Mouse (Mus musculus) c-Kit-negative CD71-positive TER-119-positive erythroid progenitor cells, embryonic 14.5 days (primary cell): ENCODE measurements at regions not wholly inside any gene's neighbourhood (a gene's known extent, or its start where the extent isn't known, plus 50 kb on each side); places are given as distances from the start of the nearest gene placed in this dataset.

Experiments used
- DNase-seq: peaks from one replicate; pipeline ENCODE4 v3.0.0-alpha.2; 2013; ENCODE audit warnings: low read depth, low spot score

- DNase-seq = no peak
Measured at GRCm38 (mm10) chr11:6785471-6785870, 52.0 kb downstream of the Gm11983 start.

DNA sequence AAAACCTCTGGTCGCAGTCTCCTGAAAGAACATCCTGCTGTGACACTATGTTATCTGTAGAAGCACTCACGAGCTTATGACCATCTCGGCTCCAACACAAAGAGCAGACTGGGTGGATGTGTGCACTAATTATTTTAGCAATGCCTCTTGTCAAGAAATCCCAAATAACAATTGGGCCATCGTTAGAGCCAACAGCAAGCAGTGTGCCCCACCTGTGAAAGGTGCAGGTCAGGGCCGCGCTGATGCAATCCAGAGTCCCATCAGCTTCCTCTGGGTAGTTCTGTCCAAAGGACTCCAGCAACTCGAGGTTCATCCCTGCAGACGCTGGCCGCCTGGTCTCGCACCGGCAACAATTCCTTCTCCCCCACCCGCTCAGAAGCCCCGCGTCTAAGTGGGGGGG, 54.6 kb downstream of the Gm11983 start:
- no peak for DNase-seq

DNA sequence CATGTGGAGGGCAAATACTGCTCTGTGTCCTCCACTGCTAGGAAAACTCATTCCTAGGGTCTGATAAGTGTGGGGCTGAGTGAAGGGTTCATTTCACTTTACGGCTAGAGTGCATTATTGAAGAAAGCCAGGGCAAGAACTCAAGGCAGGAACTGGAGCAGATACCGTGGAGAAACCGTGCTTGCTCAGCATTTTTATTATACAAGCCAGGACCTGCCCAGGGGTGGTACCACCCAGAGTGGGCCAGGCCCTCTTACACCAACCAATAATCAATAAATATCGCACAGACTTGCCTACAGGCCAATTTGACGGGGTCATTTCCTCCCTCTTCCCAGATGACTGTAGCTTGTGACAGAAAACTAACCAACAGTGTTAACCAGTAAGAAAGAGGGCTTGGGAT, 57.7 kb downstream of the Gm11983 start:
- DNase-seq = no peak

DNA sequence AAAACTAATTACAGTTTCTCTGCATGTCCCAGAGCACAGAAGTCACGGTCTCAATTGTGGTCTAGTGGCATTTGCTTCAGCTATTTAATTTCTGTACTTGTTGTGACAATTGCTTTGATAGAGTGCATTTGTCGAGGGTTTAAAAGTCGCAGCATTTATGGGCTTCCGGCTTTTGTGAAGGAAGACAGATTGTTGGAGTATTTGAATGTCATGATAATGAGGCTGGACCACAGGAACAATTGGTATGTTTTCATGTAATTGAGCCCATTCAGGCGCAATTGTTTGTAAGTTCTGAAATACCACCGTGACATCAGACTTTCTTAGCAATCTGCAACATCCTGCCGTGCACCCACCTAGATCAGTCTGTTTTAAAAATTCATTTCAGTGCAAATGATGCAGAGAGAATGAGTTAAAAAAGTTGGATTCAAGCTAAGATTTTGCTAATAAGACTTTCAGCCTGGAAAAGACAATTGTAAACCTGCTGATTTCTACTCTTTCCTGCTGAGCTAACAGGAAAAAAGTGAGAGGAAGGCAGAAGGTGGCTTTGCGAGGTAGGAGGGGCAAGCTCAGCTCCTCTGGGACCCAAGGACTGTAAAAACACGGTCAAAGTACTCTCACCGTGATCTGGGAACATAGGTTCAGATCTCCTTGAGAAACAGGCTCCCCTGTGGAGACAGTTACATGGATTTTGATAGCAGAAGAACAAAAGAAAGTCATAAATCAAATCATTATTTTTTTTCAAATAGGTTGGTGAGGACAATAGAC, 58.7 kb downstream of the Gm11983 start:
- no peak for DNase-seq

DNA sequence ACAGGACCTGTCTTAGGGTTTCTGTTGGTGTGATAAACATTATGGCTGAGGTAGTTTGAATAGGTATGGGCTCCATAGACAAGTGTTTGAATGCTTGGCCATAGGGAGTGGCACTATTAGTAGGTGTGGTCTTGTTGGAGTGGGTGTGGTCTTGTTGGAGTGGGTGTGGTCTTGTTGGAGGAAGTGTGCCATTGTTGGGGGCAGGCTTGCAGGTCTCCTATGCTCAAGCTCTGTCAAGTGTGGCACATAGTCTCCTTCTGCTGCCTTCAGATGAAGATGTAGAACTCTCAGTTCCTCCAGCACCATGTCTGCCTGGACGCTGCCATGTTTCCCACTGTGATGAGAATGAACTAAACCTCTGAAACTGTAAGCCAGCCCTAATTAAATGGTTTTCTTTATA, 59.9 kb downstream of the Gm11983 start:
- DNase-seq = no peak

GRCm38 (mm10) chr11:6774656-6775055, 62.8 kb downstream of the Gm11983 start:
- no peak for DNase-seq

DNA sequence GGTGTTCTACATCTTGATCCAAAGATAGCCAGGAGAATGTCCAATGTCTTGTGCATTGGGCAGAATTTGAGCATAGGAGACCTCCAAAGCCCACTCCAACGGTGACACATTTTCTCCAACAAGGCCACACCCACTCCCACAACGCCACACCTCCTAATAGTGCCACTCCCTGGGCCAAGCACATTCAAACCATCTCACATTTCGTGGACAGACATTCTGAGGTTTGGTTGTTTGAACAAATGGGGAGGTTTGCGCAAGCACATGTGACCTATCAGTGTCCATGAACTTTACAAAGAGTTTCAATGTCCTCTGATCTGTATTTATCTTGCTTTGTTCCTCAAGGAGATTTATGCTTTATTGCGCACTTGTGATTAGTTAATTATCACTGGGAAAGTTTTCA, 63.5 kb downstream of the Gm11983 start:
- no peak for DNase-seq

- no peak for DNase-seq
Measured at GRCm38 (mm10) chr11:6773364-6773763, 64.1 kb downstream of the Gm11983 start.

DNA sequence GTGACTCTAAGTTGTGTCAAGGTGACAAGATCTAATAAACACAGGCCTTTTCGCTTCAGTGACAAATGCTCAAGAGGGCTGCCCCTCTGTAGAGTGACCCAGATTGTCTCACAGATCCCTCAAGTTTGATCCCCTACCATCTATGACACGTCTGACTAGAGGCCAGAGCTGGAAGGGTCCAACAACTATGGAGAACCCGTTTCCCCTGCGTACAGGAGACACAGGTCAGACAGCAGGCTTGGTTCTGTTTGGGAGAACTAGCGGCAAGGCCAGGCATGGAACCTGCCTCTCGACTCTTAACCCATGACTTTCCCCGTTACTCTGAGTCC, 68.1 kb downstream of the Gm11983 start:
- no peak for DNase-seq

DNA sequence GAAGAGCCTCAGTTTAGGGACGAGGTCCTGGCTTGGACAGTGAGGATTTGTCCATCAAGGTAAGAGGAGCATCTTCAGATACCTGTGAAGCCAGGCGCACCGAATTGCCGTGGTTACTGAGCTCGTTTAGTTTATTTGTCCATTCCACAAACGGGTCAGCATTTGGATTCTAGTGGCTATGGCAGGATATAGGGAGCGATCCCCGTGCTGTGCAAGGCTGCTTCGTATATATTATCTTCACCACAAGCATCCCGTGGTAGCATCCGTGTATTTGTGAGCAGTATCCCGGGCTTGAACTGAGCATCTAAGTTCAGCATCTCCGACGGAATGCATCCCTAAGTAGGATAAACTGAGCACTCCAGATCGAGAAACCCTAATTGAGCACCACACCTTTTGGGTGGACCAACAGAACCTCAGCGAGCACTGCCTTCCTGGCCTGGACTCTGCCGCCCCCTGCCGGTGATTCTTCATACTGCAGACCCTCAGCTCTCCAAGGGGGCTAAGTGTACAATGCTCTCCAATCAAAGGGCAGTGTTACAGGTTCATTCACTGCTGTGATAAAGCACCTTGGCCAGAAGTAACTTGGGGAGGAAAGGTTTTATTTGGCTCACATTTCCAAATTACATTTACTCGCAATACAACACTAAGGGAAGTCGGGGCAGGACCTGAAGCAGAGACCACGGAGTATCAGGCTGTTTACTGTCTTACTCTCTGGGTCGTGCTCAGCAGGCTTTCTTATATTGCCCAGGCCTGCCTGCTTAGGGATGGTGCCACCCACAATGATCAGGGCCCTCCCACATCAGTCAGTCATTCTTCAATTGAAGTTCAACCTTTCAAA, 68.6 kb downstream of the Gm11983 start:
- DNase-seq = peak; percentile 12

- DNase-seq = no peak
Measured at GRCm38 (mm10) chr11:6766725-6767124, 70.7 kb downstream of the Gm11983 start.

DNA sequence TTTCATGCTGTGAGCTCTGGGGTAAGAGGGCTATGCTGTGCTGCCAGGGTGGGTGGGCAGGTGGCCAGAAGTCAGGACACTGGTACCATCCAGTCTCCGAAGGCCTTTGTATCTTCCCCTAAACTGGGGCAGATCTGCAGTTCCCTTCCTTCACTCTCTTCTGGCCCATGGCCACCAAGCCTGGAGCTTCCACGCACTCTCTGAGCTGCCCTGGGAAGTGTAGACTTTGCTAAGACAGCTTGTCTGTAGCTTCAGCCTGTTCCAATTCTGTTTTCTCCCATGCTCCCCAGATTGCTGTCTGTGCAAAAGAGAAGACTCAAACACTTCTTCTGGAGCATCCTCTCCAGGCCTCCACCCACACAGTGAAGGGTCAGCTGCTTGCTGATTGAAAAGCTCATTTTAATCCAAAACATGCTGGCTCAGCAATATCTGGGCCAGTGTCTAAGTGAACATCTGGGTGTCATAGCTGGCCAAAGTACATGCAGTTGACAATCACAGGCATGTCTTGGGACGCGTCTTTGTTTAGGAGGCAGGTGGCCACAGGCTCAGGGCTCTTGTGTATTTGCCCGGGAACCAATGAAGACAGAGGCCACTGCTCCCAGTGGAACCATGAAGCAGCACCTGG, 72.0 kb downstream of the Gm11983 start:
- DNase-seq = no peak

GRCm38 (mm10) chr11:6764186-6764585, 73.3 kb downstream of the Gm11983 start:
- no peak for DNase-seq

DNA sequence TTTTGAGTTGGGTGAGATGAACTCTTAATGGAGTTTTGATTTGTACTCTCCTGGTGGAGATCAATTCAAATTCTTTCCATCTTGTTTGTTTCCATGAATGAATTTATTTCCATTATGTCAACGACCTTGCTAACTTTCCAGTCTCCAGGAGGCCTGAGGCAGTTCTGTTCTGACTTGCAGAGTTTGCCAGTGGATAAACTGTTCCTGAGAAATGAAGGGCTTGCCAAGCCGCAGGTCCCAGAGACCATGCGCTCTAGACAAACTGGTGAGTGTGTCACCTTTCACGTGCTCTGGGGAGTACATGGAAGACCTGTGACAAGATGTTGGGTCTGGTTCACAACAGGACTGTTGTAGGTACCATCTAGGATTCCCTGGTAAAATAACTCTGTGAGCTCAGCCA, 74.5 kb downstream of the Gm11983 start:
- no peak for DNase-seq

- DNase-seq = no peak
Measured at GRCm38 (mm10) chr11:6761876-6762628, 75.4 kb downstream of the Gm11983 start.

GRCm38 (mm10) chr11:6759578-6759977, 77.9 kb downstream of the Gm11983 start:
- DNase-seq = no peak

DNA sequence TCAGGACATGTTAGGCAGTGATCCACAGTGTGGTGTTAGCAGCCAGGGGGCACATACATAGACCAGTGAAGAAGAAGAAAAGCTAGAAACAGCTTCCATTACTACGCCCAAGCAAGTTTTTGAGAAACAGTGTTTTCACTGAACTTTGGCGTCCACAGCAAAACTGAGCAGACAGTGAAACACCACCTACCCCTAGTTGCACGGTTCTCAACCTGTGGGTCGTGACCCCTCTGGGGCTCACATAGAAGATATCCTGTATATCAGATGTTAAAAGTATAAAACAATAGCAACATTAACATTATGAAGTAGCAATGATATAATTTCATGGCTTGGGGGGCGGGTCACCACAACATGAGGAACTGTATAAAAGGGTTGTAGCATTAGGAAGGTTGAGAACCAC, 81.1 kb downstream of the Ramp3 start:
- DNase-seq = no peak

DNA sequence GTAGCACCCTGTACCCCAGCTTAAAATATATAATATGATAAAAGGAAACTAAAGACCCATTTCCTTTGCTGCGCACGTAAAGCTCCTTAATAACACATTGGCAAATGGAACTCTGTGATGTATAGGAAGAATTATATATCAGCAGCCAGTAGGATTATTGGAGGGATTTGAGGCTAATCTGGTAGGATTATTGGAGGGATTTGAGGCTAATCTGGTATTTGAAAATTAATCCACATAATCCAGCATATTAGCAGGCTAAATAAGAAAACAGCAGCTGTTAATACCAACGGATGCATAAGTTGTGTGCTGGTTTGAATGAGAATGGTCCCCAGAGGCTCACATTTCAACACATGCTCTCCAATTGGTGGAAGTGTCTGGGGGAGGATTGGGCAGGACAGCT, 80.3 kb downstream of the Ramp3 start:
- no peak for DNase-seq

DNA sequence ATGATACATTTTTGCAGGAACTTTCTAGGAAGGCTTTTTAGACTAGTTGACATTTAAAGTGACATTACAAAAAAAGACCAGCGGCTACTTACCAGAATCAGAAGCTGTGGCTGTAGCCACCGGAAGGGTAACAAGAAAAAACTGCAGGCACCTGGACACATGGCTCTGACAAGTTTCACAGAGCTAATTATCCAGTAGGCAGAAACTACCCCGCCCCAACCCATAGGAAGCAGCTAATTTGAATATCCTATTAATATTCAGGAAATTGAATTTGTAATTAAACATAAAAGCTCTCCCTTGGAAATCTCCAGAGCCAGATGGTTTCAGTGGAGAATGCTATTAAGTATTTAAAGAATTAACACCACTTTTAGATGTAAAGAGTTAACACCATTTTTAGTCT, 79.8 kb downstream of the Ramp3 start:
- no peak for DNase-seq

DNA sequence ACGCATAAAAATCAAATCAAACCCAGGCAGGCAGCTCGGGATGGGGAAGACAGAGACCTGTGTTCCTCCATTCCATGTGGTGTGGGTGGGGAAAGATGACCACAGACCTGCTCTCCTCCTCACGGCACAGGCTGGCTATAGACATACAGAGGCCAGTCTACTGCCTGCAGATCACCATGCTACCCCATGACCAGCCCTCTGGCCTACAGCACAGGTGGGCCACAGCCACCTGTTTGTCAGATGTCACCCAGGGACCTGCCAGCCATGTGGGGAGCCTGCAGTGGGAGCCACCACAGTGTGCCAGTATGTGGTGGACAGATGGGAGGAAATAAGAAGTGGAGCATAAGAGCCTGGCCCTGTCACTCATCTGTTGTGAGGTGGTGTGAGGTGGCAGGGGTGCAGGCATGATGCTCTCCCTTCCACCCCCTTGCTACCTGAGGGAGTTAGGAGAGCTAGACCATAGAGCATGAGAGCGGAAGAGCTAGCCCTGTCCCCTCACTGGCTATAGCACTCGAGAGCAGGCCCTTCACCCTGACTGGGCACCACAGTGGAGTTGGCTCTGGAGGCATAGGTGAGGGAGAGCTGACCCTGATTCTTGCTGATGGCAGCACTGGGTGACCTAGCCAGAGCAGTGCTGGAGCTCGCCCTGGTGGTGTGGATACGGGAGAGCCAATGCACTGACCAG, 76.6 kb downstream of the Ramp3 start:
- DNase-seq = no peak

DNA sequence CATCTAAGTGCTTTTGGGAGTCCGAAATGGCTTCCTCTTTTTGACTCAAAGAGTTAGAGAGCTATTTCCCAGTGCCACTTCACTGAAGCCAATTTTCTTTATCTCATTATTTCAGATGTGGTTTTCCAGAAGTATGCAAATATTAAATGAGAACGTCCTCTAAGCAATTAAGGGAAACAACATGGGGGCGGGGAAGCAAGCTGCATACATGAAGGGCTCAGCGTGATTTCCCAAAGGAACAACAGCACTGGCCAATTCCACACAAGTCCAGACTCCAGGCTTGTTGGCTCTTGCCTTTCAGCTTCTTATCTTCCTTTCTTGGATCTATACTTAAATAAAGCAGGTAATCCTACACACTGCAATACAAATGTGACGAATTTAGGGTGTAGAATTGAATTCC, 73.2 kb downstream of the Ramp3 start:
- DNase-seq = no peak
